Mouse (Mus musculus) urinary bladder, adult 18-20 months (tissue): ENCODE measurements around the gene Hist2h2bb.
"Not testable (repeated sequence)": the region's sequence is repeated elsewhere in the genome, so short reads cannot be mapped to it uniquely, and the experiment has no call there.

ENCODE experiments used
- DNase-seq, 2 experiments: peaks; one replicate each; pipeline ENCODE4 v3.0.0; 2022; ENCODE audit warnings: low spot score in 2 of 2, mixed read lengths in 2 of 2

Gene Hist2h2bb

DNA sequence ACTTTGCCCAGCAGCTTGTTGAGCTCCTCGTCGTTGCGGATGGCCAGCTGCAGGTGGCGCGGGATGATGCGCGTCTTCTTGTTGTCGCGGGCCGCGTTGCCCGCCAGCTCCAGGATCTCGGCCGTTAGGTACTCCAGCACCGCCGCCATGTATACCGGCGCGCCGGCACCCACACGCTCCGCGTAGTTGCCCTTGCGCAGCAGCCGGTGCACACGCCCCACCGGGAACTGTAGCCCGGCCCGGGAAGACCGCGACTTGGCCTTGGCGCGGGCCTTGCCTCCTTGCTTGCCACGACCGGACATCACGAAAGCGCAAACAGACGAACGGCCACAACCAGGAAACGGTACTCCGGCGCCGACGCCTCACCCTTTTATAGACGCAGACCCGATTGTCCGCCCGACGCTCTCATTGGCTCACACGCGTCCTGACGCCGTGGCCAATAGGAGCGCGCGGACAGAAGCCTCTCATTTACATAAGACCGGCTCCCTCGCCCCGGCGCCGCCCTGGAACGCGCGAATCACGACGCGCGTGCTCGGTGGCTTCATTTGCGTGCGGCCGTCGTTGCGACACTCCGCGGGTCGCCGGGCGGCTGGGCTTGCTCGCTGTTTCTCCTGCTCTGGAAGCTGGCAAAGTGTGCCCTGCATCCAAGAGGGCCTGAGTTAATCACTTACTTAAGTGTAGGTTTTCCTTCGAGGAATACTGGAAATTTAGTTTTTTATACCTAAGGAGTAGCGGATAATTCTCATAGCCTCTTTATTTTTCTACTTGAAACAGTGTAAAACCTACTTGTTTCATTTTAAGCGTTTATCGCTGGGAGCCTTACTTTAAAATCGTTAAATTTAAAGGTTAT lies 29.4 kb upstream of the Hist2h2bb start, which contains the start of gene Hist2h2aa2:
Gene Hist2h2aa2 (minus strand): TSS at position 328 of the 850 bp plus-strand sequence.
- peak; percentile 94 to 96 for DNase-seq

GRCm38 (mm10) chr3:96240799-96241197 lies 28.8 kb upstream of the Hist2h2bb start:
- no peak for DNase-seq

DNA sequence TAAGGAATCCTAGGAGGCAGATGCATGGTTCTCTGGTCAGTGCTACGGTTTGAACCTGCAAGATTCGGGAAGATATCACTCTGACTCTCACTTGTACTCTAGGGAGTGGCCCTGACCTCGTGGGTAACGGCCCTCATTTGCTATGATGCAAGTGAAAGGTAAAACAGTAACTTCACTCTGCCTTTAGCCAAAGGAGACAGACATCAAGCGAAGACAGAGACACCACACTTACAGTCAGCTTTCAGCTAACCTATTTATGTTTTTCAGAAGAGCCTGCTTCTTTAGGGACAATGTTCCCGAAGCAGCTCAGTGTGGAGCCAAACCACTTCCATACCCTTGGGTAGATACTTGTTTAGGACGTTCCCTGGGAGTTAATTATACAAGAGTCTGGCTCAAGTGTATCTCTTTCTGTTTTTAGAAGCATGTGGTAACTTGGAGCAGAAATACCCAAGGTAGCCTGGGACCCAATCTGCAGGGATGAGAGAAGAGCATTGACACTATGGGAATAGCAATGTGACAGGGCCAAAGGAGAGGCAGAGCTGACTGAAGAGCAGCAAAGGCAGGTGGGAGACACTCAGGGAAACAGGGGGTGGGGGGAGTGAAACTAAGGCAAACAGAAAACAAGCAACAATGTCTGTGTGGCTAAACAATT lies 25.5 kb upstream of the Hist2h2bb start:
- no peak for DNase-seq

GRCm38 (mm10) chr3:96245003-96245886 lies 24.3 kb upstream of the Hist2h2bb start, which contains the start of gene Hist2h2aa1:
TSS of gene Hist2h2aa1 (plus strand) at chr3:96245497.
- peak; percentile 79 to 83 for DNase-seq

- DNase-seq: not testable (repeated sequence)
Measured at GRCm38 (mm10) chr3:96246018-96246417, 23.5 kb upstream of the Hist2h2bb start.

GRCm38 (mm10) chr3:96246427-96246856 lies 23.1 kb upstream of the Hist2h2bb start, which contains the start of gene Hist2h3c1:
TSS of gene Hist2h3c1 (plus strand) at chr3:96246685.
- not testable (repeated sequence) for DNase-seq

GRCm38 (mm10) chr3:96247356-96248140 lies 22.0 kb upstream of the Hist2h2bb start:
- DNase-seq: no peak

- DNase-seq: no peak
Measured at GRCm38 (mm10) chr3:96248141-96249033, 21.2 kb upstream of the Hist2h2bb start.

DNA sequence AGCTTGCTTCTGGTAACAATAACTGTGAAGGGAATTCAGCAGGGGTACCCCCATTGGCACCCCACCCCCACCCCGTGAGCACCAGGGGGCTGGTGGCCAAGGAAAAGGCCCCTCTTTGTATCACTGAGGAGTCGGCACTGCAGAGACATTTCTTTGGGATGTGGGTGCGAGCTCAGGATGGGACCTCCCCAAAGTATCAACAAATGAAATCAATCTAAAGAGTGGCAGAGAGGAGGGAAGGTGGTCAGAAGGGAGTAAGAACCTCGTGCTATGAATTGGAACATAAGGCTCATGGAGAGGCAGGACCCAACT lies 20.6 kb upstream of the Hist2h2bb start:
- no peak for DNase-seq

DNA sequence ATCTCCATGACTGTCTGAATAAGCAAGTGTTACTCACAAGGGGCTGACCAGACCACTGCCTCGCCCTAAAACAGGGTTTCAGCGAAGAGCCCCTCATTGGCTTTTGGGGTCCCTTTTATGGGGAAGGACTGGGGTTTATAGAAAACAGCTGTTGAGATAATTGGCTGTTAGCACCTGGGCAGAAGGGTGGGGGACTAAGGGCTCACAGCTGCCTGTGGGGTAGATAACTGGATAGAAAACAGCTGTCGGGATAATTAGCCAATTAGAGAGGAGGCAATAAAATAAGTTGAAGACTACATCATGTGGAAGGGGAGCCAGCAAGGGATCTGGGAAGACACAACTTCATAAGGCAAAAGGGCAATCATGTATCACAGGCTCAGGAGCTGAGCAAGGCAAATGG lies 18.7 kb upstream of the Hist2h2bb start:
- no peak for DNase-seq

DNA sequence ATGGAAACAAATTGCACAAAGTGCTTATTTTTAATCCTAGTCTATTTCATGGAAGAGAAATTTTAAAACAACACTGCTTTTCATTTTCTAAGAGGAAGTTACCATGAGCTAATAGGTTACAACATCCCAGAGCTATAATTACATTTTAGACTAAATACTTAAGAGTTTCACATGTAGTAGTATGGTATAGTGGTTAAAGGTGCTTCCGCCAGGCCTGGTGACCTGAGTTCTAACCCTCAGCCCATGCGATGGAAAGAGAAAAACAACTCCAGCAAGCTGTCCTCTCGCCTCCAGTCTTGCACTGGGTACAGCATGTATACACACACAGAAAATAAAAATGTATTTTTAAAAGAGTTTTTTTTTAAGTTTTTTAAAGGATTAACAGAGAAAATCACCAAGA lies 17.8 kb upstream of the Hist2h2bb start:
- no peak for DNase-seq

- peak in 1 of 2 experiments; percentile 45 for DNase-seq
Measured at GRCm38 (mm10) chr3:96254683-96255355, 14.7 kb upstream of the Hist2h2bb start.

DNA sequence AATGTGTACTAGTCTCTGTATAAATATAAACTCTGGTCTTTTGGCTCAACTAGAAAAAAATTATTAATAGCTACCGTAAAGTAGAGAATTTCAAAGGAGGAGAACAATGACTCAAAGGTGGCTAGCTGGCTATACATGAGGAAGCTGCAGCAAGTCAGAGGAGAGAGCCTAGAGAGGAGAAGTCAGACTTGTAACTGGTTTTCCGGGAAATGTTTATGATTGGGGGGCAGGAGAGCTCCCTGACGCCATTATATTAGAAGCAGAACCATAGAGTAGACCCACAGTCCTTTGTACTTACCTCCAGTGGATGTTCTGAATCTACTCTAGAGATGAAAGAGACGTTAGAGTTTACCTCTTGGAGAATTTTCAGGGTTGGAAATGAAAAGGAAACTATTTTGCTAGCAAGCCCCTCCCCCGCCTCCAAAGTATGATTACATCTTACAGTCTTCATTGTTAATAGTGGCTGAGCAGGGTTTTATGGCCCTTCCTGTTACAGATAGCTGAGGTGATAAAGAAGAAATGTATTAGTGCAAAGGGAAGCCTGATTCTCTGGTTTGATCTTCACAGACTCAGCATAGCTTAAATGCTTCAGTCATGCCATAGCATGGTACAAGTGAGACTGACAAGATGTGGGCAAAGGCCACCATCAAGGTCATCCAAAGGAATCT lies 13.5 kb upstream of the Hist2h2bb start:
- no peak for DNase-seq

GRCm38 (mm10) chr3:96257190-96257589 lies 12.4 kb upstream of the Hist2h2bb start:
- DNase-seq: no peak

DNA sequence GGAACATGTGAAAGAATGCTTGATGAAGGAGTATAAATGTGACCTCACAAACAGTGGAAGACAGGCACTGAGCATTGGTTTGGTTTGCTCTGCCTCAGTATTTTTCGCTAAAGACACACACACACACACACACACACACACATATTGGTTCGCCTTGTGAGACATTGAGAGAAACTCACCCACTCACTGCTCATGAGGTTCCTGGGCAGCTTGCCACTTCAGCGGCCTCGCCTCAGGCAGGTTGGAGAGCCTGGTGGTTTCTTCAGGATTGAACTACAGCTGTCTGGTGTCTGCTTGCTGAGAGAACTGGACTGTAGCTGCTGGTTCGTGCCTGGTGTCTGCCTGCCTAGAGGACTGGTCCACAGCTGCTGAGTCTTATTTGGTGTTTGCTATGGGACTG lies 9.3 kb upstream of the Hist2h2bb start:
- DNase-seq: no peak

- DNase-seq: no peak
Measured at GRCm38 (mm10) chr3:96261623-96262022, 7.9 kb upstream of the Hist2h2bb start.

DNA sequence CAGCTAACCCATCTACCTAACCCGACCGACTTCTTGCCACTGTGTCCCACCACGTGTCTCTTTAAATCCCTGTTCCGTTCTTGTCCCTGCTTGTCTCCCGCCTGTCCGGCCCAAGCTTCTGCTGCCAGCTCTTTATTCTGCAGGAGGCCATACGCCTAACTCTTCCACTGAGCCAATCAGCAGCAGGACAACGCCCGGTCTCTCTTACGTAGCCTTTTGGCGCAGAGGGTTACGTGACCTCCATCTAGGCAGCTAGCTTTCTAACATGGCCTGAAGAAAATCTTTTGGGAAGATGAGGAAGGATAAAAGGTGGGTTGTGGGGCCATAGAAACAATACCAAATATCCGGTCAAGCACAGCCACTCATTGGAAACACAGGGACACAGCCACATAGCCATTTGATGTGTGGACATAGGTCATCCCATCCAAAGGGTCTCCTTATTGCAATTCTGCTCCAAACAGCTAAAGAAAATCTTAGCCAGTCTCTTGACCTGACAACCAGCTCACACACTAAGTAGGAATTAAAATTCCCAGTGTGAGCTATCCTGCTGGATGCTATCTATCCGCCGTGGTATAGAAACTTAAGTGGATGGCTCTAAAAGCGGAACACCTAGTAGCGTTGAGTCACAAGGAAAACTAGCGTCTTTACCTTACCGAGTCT lies 7.2 kb upstream of the Hist2h2bb start:
- DNase-seq: peak; percentile 58 to 85

- DNase-seq: peak; percentile 95
Measured at GRCm38 (mm10) chr3:96262979-96263550, 6.5 kb upstream of the Hist2h2bb start, which contains the start of gene Hist2h4. TSS of gene Hist2h4 (minus strand) at chr3:96263311.
